Mouse (Mus musculus) megakaryocyte, embryonic 14.5 days (primary cell): ENCODE data around the gene Mrpl45.

Experiments used
- FLI1 ChIP-seq: IDR thresholded peaks from 2 replicates; pipeline ENCODE4 v1.6.1; 2012; ENCODE audit warnings: low read length, inconsistent platforms, mixed read lengths
- GATA1 ChIP-seq: IDR thresholded peaks from 3 replicates; pipeline ENCODE4 v1.6.1; 2012; ENCODE audit warnings: mixed read lengths, low read length, inconsistent platforms, borderline replicate concordance

DNA sequence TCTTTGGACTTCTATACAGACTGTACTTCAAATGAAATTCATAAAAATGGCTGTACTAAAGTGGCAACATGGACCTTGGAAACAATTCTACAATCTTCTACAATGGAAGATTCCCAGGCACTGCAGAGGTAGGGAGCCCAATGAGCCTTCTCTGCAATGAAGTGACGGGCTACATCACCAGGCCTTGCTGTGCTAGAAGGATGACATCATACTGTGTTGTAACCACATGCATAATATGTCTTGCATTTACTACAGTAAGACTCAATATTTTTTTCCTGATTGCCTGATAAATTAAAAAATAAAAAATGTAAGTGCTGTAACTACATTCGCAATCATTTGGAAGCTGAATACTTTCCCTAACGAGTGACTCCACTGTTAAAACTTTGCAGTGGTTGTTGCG lies 42.7 kb upstream of the Mrpl45 start:
- no peak for TF ChIP-seq GATA1
- TF ChIP-seq FLI1: no peak
